Mouse (Mus musculus): Measurements from ENCODE around the gene B4galt5. TPM values are rescaled to one million over a fixed set of nuclear protein-coding genes. Genes with fewer than 3 reads are reported as not detected.

The B4galt5 gene
- total RNA-seq, 2 experiments from 2014 or later: 18.5 to 19.8 TPM

DNA sequence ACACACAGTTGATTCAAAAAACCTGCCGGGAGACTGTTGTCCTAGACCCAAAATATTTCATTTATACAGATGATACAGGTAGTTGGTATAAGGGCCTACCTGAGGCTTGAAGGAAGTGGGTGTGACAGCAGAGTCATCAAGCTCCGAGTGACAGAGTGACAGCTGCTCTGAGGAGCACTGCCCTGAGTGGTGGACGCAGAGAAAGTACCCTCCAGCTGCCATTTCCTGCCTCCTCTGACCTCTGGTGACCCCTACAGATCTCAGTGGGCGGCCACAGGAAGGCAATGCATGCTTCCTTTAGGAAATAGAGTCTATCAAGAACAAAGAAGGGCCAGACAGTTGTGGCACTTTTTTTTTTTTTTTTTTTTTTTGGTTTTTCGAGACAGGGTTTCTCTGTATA, 83.2 kb downstream of the B4galt5 start:
- DNase-seq: no peak
- intact Hi-C loops (cut with DNase I): no loop called here

DNA sequence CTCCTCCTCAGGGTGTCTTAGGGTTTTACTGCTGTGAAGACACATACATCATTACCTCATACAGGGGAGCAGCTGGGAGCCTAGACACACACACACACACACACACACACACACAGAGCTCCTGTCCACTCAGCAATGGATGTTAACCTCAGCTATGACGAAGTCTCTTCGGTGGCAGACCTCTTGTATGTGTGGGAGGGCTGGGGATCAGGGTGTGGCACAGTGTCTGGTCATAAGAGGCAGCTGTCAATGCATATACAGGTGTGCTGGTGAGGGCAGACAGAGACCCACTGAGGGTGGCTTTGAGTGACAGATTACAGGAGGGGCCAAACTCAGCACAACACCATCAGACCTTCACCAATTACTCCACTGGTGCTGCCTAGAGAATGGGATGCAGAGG, 84.0 kb downstream of the B4galt5 start:
- intact Hi-C loops (cut with DNase I): no loop called here
- no peak for DNase-seq

GRCm38 (mm10) chr2:167263931-167264330, 85.1 kb downstream of the B4galt5 start:
- intact Hi-C loops (cut with DNase I): no loop called here
- peak in 1 of 2 experiments; percentile 1 for DNase-seq

- DNase-seq: peak; percentile 57 to 75
- intact Hi-C loops (cut with DNase I): no loop called here
These were observed 85.8 kb downstream of the B4galt5 start for GRCm38 (mm10) chr2:167263040-167263810.

GRCm38 (mm10) chr2:167262433-167262832, 86.5 kb downstream of the B4galt5 start:
- intact Hi-C loops (cut with DNase I): no loop called here
- no peak for DNase-seq

DNA sequence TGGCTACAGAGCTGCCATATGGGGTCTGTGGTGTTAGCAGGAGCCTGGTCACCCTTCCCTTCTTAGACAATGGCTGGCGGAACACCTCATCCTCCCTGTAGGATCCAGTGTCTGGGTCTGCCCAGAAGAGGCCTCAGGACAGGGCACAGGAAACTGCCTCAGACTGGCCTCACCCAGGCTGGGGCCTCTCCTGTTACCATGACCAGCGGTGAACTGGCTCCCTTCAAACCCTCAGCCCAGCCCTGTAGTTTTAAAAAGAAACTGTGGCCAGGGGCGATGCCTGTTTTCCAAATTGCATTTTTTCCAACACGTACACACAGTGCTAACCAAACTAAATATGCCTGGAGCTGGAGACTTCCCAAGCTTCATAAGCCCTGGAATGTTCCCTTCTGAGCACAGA, 87.9 kb downstream of the B4galt5 start:
- peak in 1 of 2 experiments; percentile 16 for DNase-seq
- intact Hi-C loops (cut with DNase I): no loop called here

DNA sequence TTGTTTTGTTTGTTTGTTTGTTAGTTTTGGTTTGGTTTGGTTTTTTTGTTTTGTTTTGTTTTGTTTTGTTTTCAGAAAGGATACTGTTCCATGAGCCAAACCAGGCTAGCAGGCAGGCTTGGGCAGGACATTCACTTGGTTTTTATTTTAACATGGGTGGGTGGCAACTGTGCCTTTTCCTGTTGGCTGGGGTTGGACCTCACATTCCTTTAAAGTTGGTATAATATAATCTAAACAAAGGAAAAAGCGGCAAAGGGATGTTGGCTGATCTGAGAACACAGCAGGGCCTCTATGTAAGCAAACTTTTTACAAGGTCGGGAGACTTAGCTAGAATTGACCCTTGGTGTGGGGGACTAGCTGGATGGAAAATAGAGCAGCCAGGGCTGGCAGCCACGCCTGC, 91.2 kb downstream of the B4galt5 start:
- DNase-seq: no peak
- intact Hi-C loops (cut with DNase I): no loop called here

- intact Hi-C loops (cut with DNase I): no loop called here
These were observed 94.2 kb downstream of the B4galt5 start for GRCm38 (mm10) chr2:167254808-167255207.

DNA sequence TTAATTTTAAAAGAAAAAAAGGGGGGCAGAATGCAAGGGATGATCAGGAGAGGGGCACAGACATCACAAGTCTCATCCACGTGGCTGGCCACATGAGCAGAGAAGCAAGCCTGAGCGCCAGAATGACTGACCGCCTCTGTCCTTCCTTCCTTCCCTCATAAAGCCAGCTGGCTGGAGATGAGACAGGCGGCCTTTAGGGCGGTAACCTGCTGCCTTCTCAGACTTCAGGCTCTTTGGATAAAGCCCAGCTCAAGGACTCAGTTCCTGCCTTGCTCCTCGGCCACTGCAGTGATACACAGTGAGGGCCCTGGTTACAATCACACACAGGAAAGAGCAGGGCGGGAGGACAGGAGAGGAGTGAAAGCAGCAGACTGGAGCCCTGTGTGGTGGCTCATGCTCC, 94.8 kb downstream of the B4galt5 start:
- peak; percentile 61 to 76 for DNase-seq
- intact Hi-C loops (cut with DNase I): no loop called here

More at GRCm38 (mm10) chr2:167254808-167255207, 94.2 kb downstream of the B4galt5 start:
- DNase-seq: no peak

GRCm38 (mm10) chr2:167253476-167253875, 95.5 kb downstream of the B4galt5 start:
- intact Hi-C loops (cut with DNase I): no loop called here
- no peak for DNase-seq

DNA sequence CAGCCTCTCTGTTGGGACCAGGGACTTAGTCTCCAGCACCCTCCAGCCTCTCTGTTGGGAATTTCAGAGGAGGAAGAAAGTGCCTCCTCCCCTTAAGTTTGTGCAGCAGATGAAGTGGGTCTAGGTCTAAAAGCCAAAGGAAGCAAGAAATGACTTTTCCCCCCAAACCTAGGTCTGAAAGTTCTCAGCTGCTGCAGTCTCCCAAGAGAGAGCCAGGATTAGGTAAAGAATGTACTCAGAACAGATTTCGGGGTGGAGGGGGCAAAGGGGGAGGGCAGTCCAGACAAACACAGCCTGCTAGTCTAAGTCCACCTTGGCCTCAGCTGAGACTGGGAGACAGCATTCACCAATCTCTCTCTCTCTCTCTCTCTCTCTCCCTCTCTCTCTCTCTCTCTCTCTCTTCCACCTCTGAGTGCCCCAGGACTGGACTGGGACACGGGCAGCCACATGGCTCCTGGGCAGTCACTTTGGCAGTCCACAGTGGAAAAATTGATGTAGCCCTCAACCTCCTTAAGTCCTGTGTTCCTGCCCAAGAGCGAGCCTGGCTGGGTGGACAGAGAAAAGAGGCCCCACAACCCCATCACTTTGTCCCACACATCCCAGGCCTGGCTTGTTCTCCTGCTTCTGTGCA, 96.8 kb downstream of the B4galt5 start:
- intact Hi-C loops (cut with DNase I): no loop called here
- no peak for DNase-seq

DNA sequence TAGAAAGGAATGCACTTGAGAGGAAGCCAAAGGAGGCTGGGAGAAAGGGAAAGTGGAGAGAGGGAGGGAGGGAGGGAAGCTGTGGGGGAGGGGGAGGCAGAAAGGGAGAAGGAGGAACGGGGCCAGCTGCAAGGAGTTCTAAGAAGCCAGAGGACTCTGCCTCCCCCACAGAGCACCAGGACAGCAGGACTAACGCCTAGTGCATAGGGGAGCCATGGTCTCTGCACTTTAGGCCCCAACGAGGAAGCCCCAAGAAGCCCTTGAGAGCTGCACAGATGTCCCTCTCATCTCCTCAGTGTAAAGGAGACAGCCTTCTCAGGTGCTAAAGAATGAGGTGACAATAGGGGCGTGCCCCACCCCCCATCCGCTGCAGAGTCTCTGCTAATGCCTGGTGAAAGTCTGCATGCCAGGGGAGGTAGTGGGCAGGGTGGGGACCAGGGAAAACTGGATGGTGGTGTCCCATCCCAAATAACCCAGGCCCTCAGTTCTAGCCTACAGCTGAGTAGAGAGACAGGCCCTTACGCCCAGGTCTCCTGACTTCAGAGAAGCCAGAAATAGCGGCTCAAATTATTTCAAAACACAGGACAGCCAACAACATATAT, 98.1 kb downstream of the B4galt5 start:
- DNase-seq: peak; percentile 38 to 61
- intact Hi-C loops (cut with DNase I): no loop called here

GRCm38 (mm10) chr2:167250003-167250735, 98.8 kb downstream of the B4galt5 start:
- intact Hi-C loops (cut with DNase I): no loop called here
- DNase-seq: no peak

DNA sequence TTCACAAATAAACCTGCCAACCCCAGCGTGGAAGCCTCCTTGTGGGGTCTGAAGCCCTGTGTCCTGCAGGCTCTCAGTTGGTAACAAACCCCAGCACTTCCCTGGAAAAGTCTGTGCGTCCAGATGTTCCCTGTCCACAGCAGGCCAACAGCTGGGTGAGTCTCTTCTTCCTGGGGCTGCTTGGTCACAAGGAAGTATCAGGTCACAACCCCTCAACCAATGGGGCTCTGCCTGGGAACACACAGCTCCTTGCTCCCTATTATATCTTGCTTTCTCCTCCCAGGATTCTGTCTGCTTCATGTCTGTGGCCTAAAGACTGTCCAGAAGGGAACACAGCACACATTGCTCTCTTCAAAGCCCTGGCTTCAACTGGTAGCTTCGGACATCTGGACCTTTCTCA, 99.4 kb downstream of the B4galt5 start:
- peak; percentile 41 to 56 for DNase-seq
- intact Hi-C loops (cut with DNase I): no loop called here

Other genes with a start within 250 kb of the B4galt5 start
- gene Kcnb1, start 159.0 kb downstream of the B4galt5 start, total RNA-seq (2021): 10 to 100 TPM; 57.9 to 60.3 TPM
- 10 to 100 TPM; 24.5 to 25.5 TPM for gene Ptgis, start 108.6 kb downstream of the B4galt5 start, total RNA-seq (2021)
- gene Slc9a8, start 72.5 kb upstream of the B4galt5 start, total RNA-seq (2021): 10 to 100 TPM; 23.0 to 25.2 TPM
- 10 to 100 TPM; 50.7 to 52.1 TPM for gene Rnf114, start 143.5 kb upstream of the B4galt5 start, total RNA-seq (2021)
- gene Spata2, start 143.7 kb upstream of the B4galt5 start, total RNA-seq (2021): 10 to 100 TPM; 18.2 to 20.9 TPM
- 1 to 10 TPM; 3.0 to 3.1 TPM for gene Snai1, start 189.0 kb upstream of the B4galt5 start, total RNA-seq (2021)